Mouse (Mus musculus) ES-E14 (cell line): ENCODE data around the gene Adamts17. TPM values are rescaled to one million over a fixed set of nuclear protein-coding genes. Genes with fewer than 3 reads are reported as not detected.

ENCODE experiments used
- DNase-seq: peaks from one replicate; pipeline ENCODE4 v3.0.0-alpha.2; 2013; ENCODE audit warnings: low read depth, low spot score
- H3K27ac ChIP-seq: 2 replicates; pipeline ENCODE4 v1.5.1; 2012; ENCODE audit warnings: low read depth, mild to moderate bottlenecking, low read length, moderate library complexity, mixed read lengths; ENCODE audit not compliant: poor library complexity, insufficient read depth, severe bottlenecking
- H3K36me3 ChIP-seq: 2 replicates; pipeline ENCODE4 v1.6.1; 2012; ENCODE audit warnings: mild to moderate bottlenecking, low read length, moderate library complexity, mixed read lengths; ENCODE audit not compliant: control insufficient read depth, poor library complexity, insufficient read depth, severe bottlenecking
- H3K4me1 ChIP-seq, 2 experiments: fragments of 150-350 bp in 1 of 2; sonication (generic) in 1 of 2; 2 replicates each; pipeline ENCODE4 v1.6.1; 2012; ENCODE audit warnings: low read length in 2 of 2, mild to moderate bottlenecking in 1 of 2, mixed read lengths in 1 of 2; ENCODE audit not compliant: control insufficient read depth in 2 of 2, insufficient read depth in 2 of 2, poor library complexity in 1 of 2
- H3K4me3 ChIP-seq, 2 experiments: fragments of 150-350 bp in 1 of 2; sonication (generic) in 1 of 2; 2 replicates each; pipeline ENCODE4 v1.5.1; 2012; ENCODE audit warnings: low read length in 2 of 2, low read depth in 1 of 2, mild to moderate bottlenecking in 1 of 2, mixed read lengths in 1 of 2; ENCODE audit not compliant: insufficient read depth in 1 of 2, poor library complexity in 1 of 2, severe bottlenecking in 1 of 2
- H3K9ac ChIP-seq: 2 replicates; pipeline ENCODE4 v1.6.1; 2012; ENCODE audit warnings: low read depth, mild to moderate bottlenecking, low read length, mixed read lengths; ENCODE audit not compliant: poor library complexity, insufficient read depth, severe bottlenecking
- H3K9me3 ChIP-seq: fragments of 150-350 bp; sonication (generic); 2 replicates; pipeline ENCODE4 v1.6.1; 2012; ENCODE audit warnings: low read depth, mild to moderate bottlenecking, low read length; ENCODE audit not compliant: control insufficient read depth, insufficient read depth
- CHD2 ChIP-seq: IDR thresholded peaks from 2 replicates; pipeline ENCODE4 v1.6.1; 2014; ENCODE audit warnings: mild to moderate bottlenecking, low read depth, low read length, inconsistent platforms
- HCFC1 ChIP-seq: IDR thresholded peaks from 2 replicates; pipeline ENCODE4 v1.6.1; 2012; ENCODE audit warnings: low read length, inconsistent platforms, borderline replicate concordance; ENCODE audit not compliant: insufficient read depth
- MAFK ChIP-seq: IDR thresholded peaks from 2 replicates; pipeline ENCODE4 v1.6.1; 2014; ENCODE audit warnings: mild to moderate bottlenecking, low read depth, low read length, inconsistent platforms; ENCODE audit not compliant: insufficient read depth
- ZC3H11A ChIP-seq: IDR thresholded peaks from 2 replicates; pipeline ENCODE4 v1.6.1; 2012; ENCODE audit warnings: low read depth, mild to moderate bottlenecking, inconsistent platforms, low read length, borderline replicate concordance
- ZNF384 ChIP-seq: IDR thresholded peaks from 2 replicates; pipeline ENCODE4 v1.6.1; 2012; ENCODE audit warnings: low read depth, low read length, inconsistent platforms
- in situ Hi-C, 2 experiments: fragments of 600-800 bp; cut with MboI; formaldehyde crosslinking; loops; one replicate each; pipeline ENCODE4 v1.15.1; 2025; ENCODE audit warnings: low sequenced_read_pairs in 2 of 2, inconsistent platforms in 1 of 2; ENCODE audit not compliant: unreplicated experiment in 2 of 2
- total RNA-seq: library from RNA; depleted of rRNA; stranded (reverse); fragments of 300-350 nt; gene quantifications from 2 replicates; pipeline ENCODE4 v1.2.3, GENCODE M21; 2012

The Adamts17 gene
- total RNA-seq, 1 experiment, result 2.0 TPM

GRCm38 (mm10) chr7:67031284-67031683 is 191.7 kb downstream of the Adamts17 start:
- Histone ChIP-seq H3K4me3 (no peak overlapping the region), H3K36me3 (no peaks in the 10 kb centered on the region), H3K27ac (no peak overlapping the region), H3K9ac (no peak overlapping the region), H3K9me3 (no peaks in the 10 kb centered on the region), H3K4me1 (no peaks in the 10 kb centered on the region)
- TF ChIP-seq ZC3H11A, result no peak
- no peak for TF ChIP-seq MAFK
- no peak for TF ChIP-seq HCFC1
- TF ChIP-seq CHD2, result no peak
- TF ChIP-seq ZNF384, result no peak
- DNase-seq, result no peak
- in situ Hi-C loops, result no loop called here

- no peaks in the 10 kb centered on the region for H3K4me1 ChIP-seq
- H3K9me3 ChIP-seq, result no peaks in the 10 kb centered on the region
- no peaks in the 10 kb centered on the region for H3K36me3 ChIP-seq
- no peak for DNase-seq
- in situ Hi-C loops, result no loop called here
- no peak overlapping the region for H3K27ac ChIP-seq
- TF ChIP-seq ZC3H11A (no peak), ZNF384 (no peak), MAFK (no peak), HCFC1 (no peak), CHD2 (no peak)
- no peak overlapping the region for H3K4me3 ChIP-seq
- no peak overlapping the region for H3K9ac ChIP-seq
Observed at GRCm38 (mm10) chr7:67032616-67033015, 193.1 kb downstream of the Adamts17 start.

GRCm38 (mm10) chr7:67034369-67034768 is 194.8 kb downstream of the Adamts17 start:
- DNase-seq, result no peak
- no peak overlapping the region for H3K9ac ChIP-seq
- H3K4me3 ChIP-seq, result no peak overlapping the region
- in situ Hi-C loops, result no loop called here
- no peaks in the 10 kb centered on the region for H3K9me3 ChIP-seq
- no peak for TF ChIP-seq ZNF384
- no peak overlapping the region for H3K27ac ChIP-seq
- no peaks in the 10 kb centered on the region for H3K36me3 ChIP-seq
- no peaks in the 10 kb centered on the region for H3K4me1 ChIP-seq

GRCm38 (mm10) chr7:67035246-67035645 is 195.7 kb downstream of the Adamts17 start:
- Histone ChIP-seq H3K36me3 (no peaks in the 10 kb centered on the region), H3K4me3 (no peak overlapping the region), H3K9ac (no peak overlapping the region), H3K9me3 (no peaks in the 10 kb centered on the region), H3K4me1 (no peaks in the 10 kb centered on the region), H3K27ac (no peak overlapping the region)
- no peak for DNase-seq
- in situ Hi-C loops, result no loop called here
- TF ChIP-seq CHD2, result no peak
- TF ChIP-seq ZNF384, result no peak
- TF ChIP-seq MAFK, result no peak
- TF ChIP-seq ZC3H11A, result no peak
- TF ChIP-seq HCFC1, result no peak

- no peaks in the 10 kb centered on the region for H3K36me3 ChIP-seq
- TF ChIP-seq ZC3H11A (no peak), HCFC1 (no peak), MAFK (no peak), ZNF384 (no peak), CHD2 (no peak)
- no peak for DNase-seq
- in situ Hi-C loops, result no loop called here
- H3K4me3 ChIP-seq, result no peak overlapping the region
- no peak overlapping the region for H3K9ac ChIP-seq
- no peaks in the 10 kb centered on the region for H3K9me3 ChIP-seq
- no peak overlapping the region for H3K27ac ChIP-seq
- H3K4me1 ChIP-seq, result no peaks in the 10 kb centered on the region
Observed at GRCm38 (mm10) chr7:67035661-67036060, 196.1 kb downstream of the Adamts17 start.
